Mouse (Mus musculus) CH12.LX (cell line): ENCODE measurements around the gene Adgrl3. TPM values are rescaled to one million over a fixed set of nuclear protein-coding genes. Genes with fewer than 3 reads are reported as not detected.

Experiments
- DNase-seq: peaks from one replicate; pipeline ENCODE4 v3.0.0-alpha.2; 2013; ENCODE audit errors: extremely low read depth
- H3K27ac ChIP-seq: 2 replicates; pipeline ENCODE4 v1.5.1; 2012; ENCODE audit warnings: low read depth, mild to moderate bottlenecking, control low read depth, moderate library complexity; ENCODE audit not compliant: insufficient read depth
- H3K27me3 ChIP-seq: replicated peaks from 2 replicates; pipeline ENCODE3; 2012; ENCODE audit warnings: inconsistent platforms
- H3K36me3 ChIP-seq, 2 experiments: replicated peaks in 1 of 2; 2 replicates each; pipeline versions ENCODE3 to v1.6.1; 2012; ENCODE audit warnings: inconsistent platforms in 1 of 2, low read length in 1 of 2, mild to moderate bottlenecking in 1 of 2, mixed read lengths in 1 of 2, moderate library complexity in 1 of 2; ENCODE audit not compliant: control insufficient read depth in 1 of 2, insufficient read depth in 1 of 2
- H3K4me1 ChIP-seq, 2 experiments: 2 replicates each; pipeline ENCODE4 v1.6.1; 2012; ENCODE audit warnings: inconsistent platforms in 1 of 2, moderate library complexity in 1 of 2; ENCODE audit not compliant: insufficient read depth in 2 of 2, control insufficient read depth in 1 of 2
- H3K4me2 ChIP-seq: 2 replicates; pipeline ENCODE4 v1.6.1; 2012; ENCODE audit warnings: low read depth, mild to moderate bottlenecking, control low read depth; ENCODE audit not compliant: poor library complexity, insufficient read depth, severe bottlenecking
- H3K4me3 ChIP-seq, 3 experiments: fragments of 150-350 bp in 1 of 3; sonication (generic) in 1 of 3; replicated peaks in 1 of 3; 2 replicates each; pipeline versions ENCODE3 to v1.5.1; 2011 to 2012; ENCODE audit warnings: low read depth in 2 of 3, low read length in 2 of 3, mild to moderate bottlenecking in 2 of 3, moderate library complexity in 2 of 3, control low read depth in 1 of 3, improper control_type of control experiment in 1 of 3, inconsistent platforms in 1 of 3, mixed read lengths in 1 of 3; ENCODE audit not compliant: poor library complexity in 1 of 3
- H3K79me2 ChIP-seq: replicated peaks from 2 replicates; pipeline ENCODE4 v1.6.1; 2012; ENCODE audit warnings: mild to moderate bottlenecking, moderate library complexity; ENCODE audit not compliant: control insufficient read depth, poor library complexity, insufficient read depth, severe bottlenecking; ENCODE audit errors: extremely low read depth
- H3K9ac ChIP-seq: 2 replicates; pipeline ENCODE4 v1.6.1; 2012; ENCODE audit warnings: low read depth, mild to moderate bottlenecking, control low read depth, moderate library complexity; ENCODE audit not compliant: insufficient read depth
- H3K9me3 ChIP-seq: replicated peaks from 2 replicates; pipeline ENCODE3; 2012; ENCODE audit warnings: low read length, inconsistent platforms, mixed read lengths
- E2F4 ChIP-seq: IDR thresholded peaks from 2 replicates; pipeline ENCODE4 v1.6.1; 2011; ENCODE audit warnings: low read depth, low read length, improper control_type of control experiment; ENCODE audit not compliant: insufficient replicate concordance
- ELF1 ChIP-seq: IDR thresholded peaks from 2 replicates; pipeline ENCODE4 v1.6.1; 2014; ENCODE audit warnings: low read depth, mild to moderate bottlenecking, inconsistent platforms, low read length, improper control_type of control experiment
- EP300 ChIP-seq: IDR thresholded peaks from 2 replicates; pipeline ENCODE4 v1.6.1; 2011; ENCODE audit warnings: low read length, improper control_type of control experiment
- GABPA ChIP-seq: IDR thresholded peaks from 2 replicates; pipeline ENCODE4 v1.6.1; 2012; ENCODE audit warnings: low read depth, low read length, improper control_type of control experiment, inconsistent platforms; ENCODE audit not compliant: insufficient replicate concordance
- IRF4 ChIP-seq: IDR thresholded peaks from 2 replicates; pipeline ENCODE4 v1.6.1; 2014; ENCODE audit warnings: low read depth, mild to moderate bottlenecking, inconsistent platforms, low read length, improper control_type of control experiment
- JUN ChIP-seq: IDR thresholded peaks from 2 replicates; pipeline ENCODE4 v1.6.1; 2011; ENCODE audit warnings: low read depth, mild to moderate bottlenecking, low read length, improper control_type of control experiment, moderate library complexity; ENCODE audit not compliant: insufficient read depth
- JUND ChIP-seq: conservative IDR thresholded peaks from 2 replicates; pipeline ENCODE4 v1.6.1; 2011; ENCODE audit warnings: low read depth, low read length, improper control_type of control experiment
- MAX ChIP-seq: IDR thresholded peaks from 2 replicates; pipeline ENCODE4 v1.6.1; 2011; ENCODE audit warnings: low read length, improper control_type of control experiment
- MXI1 ChIP-seq: IDR thresholded peaks from 2 replicates; pipeline ENCODE4 v1.6.1; 2011; ENCODE audit warnings: mild to moderate bottlenecking, low read depth, low read length, improper control_type of control experiment
- POLR2A ChIP-seq: IDR thresholded peaks from 2 replicates; pipeline ENCODE4 v1.6.1; 2011; ENCODE audit warnings: low read depth, mild to moderate bottlenecking, improper control_type of control experiment, low read length
- POLR2AphosphoS2 ChIP-seq: IDR thresholded peaks from 2 replicates; pipeline ENCODE4 v1.6.1; 2011; ENCODE audit warnings: low read depth, low read length, improper control_type of control experiment
- RCOR1 ChIP-seq: conservative IDR thresholded peaks from 2 replicates; pipeline ENCODE4 v1.6.1; 2012; ENCODE audit warnings: low read depth, mild to moderate bottlenecking, inconsistent platforms, low read length, improper control_type of control experiment
- SMC3 ChIP-seq: IDR thresholded peaks from 2 replicates; pipeline ENCODE4 v1.6.1; 2011; ENCODE audit warnings: low read depth, low read length, improper control_type of control experiment
- TBP ChIP-seq: conservative IDR thresholded peaks from 2 replicates; pipeline ENCODE4 v1.6.1; 2011; ENCODE audit warnings: low read depth, low read length, improper control_type of control experiment
- ZC3H11A ChIP-seq: IDR thresholded peaks from 2 replicates; pipeline ENCODE4 v1.6.1; 2012; ENCODE audit warnings: low read depth, mild to moderate bottlenecking, inconsistent platforms, low read length, improper control_type of control experiment
- ZKSCAN1 ChIP-seq: IDR thresholded peaks from 2 replicates; pipeline ENCODE4 v1.6.1; 2012; ENCODE audit warnings: low read depth, inconsistent platforms, low read length, improper control_type of control experiment, borderline replicate concordance
- ZNF384 ChIP-seq: IDR thresholded peaks from 2 replicates; pipeline ENCODE4 v1.6.1; 2012; ENCODE audit warnings: low read depth, low read length, improper control_type of control experiment, inconsistent platforms
- dilution Hi-C: fragments of 300-500 bp; cut with MboI; formaldehyde crosslinking; loops from 2 replicates; pipeline ENCODE4 v1.14.3; 2020; ENCODE audit warnings: low sequenced_read_pairs; ENCODE audit not compliant: extremely low pct_unique_long_range_greater_than_20kb, extremely low pct_ligation_motif_present
- in situ Hi-C: fragments of 300-500 bp; cut with MboI; formaldehyde crosslinking; loops from 3 replicates; pipeline ENCODE4 v1.14.3; 2019; ENCODE audit warnings: low sequenced_read_pairs, low pct_ligation_motif_present, low pct_unique_long_range_greater_than_20kb, mixed read lengths
- polyA plus RNA-seq: library from polyadenylated mRNA; unstranded; fragments of >175 nt; gene quantifications from 2 replicates; pipeline ENCODE4 v1.2.1, GENCODE M21; 2012; ENCODE audit warnings: low read depth; ENCODE audit not compliant: insufficient read length
- total RNA-seq, 2 experiments: library from RNA; depleted of rRNA; stranded (reverse); fragments of 300-350 nt in 1 of 2; fragments of >200 nt in 1 of 2; gene quantifications; 2 replicates each; pipeline ENCODE4 v1.2.3; 2012 to 2014

The Adgrl3 gene
- total and polyA plus RNA-seq, 3 experiments: 0.13 TPM; not detected in 2

DNA sequence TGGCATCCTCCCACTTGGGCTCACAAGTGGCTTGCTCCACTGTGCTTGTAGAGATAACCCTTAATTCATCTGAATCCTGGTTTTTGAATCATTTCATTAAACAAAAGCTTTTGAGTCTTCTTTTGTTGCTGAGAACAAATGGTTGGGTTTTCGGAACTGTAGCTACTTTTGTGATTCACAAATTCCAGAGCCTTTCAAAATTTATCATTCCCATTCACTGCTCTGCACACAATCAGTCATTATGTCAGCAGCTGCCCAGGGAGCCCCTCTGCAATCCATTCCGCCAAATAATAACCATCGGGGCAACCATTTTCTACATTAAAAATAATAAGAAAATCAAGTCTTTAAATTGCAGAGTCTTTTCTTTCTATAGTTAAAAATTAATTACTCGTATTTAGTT, 104.5 kb downstream of the Adgrl3 start:
- in situ Hi-C loops: no loop called here
- Histone ChIP-seq H3K4me2 (no peak overlapping the region), H3K79me2 (no peaks in the 10 kb centered on the region), H3K36me3 (no peaks in the 10 kb centered on the region), H3K4me3 (no peak overlapping the region), H3K4me1 (no peaks in the 10 kb centered on the region), H3K9ac (no peak overlapping the region), H3K27ac (no peak overlapping the region), H3K9me3 (no peaks in the 10 kb centered on the region), H3K27me3 (no peaks in the 10 kb centered on the region)
- TF ChIP-seq ZKSCAN1 (no peak), RCOR1 (no peak), GABPA (no peak), TBP (no peak)
- dilution Hi-C loops: no loop called here
- DNase-seq: no peak

- no peaks in the 10 kb centered on the region for H3K79me2 ChIP-seq
- H3K9ac ChIP-seq: no peak overlapping the region
- H3K27ac ChIP-seq: no peak overlapping the region
- H3K4me2 ChIP-seq: no peak overlapping the region
- H3K9me3 ChIP-seq: no peaks in the 10 kb centered on the region
- no peak for DNase-seq
- no peak overlapping the region for H3K4me3 ChIP-seq
- dilution Hi-C loops (no loop called here), in situ Hi-C loops (no loop called here)
- H3K27me3 ChIP-seq: no peaks in the 10 kb centered on the region
- H3K4me1 ChIP-seq: no peaks in the 10 kb centered on the region
- H3K36me3 ChIP-seq: no peaks in the 10 kb centered on the region
- TF ChIP-seq ZC3H11A (no peak), E2F4 (no peak), TBP (no peak), JUND (no peak), ELF1 (no peak), ZNF384 (no peak), EP300 (no peak), RCOR1 (no peak), ZKSCAN1 (no peak), POLR2A (no peak), SMC3 (no peak), IRF4 (no peak), POLR2AphosphoS2 (no peak), JUN (no peak), MXI1 (no peak), MAX (no peak)
Observed at GRCm38 (mm10) chr5:81127639-81128038, 107.7 kb downstream of the Adgrl3 start.
